9 mouse cellular contexts compared by ENCODE assay signal in genomic region chr5:124002876-124003275, GRCm38 (mm10). TPM values are rescaled to one million over a fixed set of nuclear protein-coding genes. Genes with fewer than 3 reads are reported as not detected.
DNase-seq lines count a peak whose midpoint lies in the region; ATAC-seq lines count a peak whose summit lies in the region.
"Had no signal": no experiment of that assay in that cellular context is flagged by ENCODE, and none has a peak within 500 bp of the region (broad histone marks: within the 10 kb centered on the region; RNA-seq: fewer than 3 reads in every experiment).

No protein-coding gene starts in this region.

- H3K9ac ChIP-seq in forebrain, embryonic 13.5 days, result no peak overlapping the region
- H3K9ac ChIP-seq in midbrain, embryonic 14.5 days (replicated peaks; ENCODE audit: low read length), result no peak overlapping the region

- H3K27ac ChIP-seq in forebrain, embryonic 13.5 days, result peak overlapping the region; percentile 41
- no peak overlapping the region for H3K27ac ChIP-seq in forebrain, embryonic 10.5 days
- H3K27ac ChIP-seq in midbrain, embryonic 14.5 days (replicated peaks; ENCODE audit: low read depth, low read length), result peak overlapping the region; percentile 20; the same call in 1 of the 2 replicates

- 83% methylated on average over 2 of the region's 2 CpGs for WGBS in forebrain, embryonic 13.5 days
- 85% methylated on average over 2 of the region's 2 CpGs for WGBS in forebrain, embryonic 10.5 days
- WGBS in midbrain, embryonic 14.5 days, result 65% methylated on average over 2 of the region's 2 CpGs

- no peak for ATAC-seq in forebrain, embryonic 13.5 days
- ATAC-seq in midbrain, embryonic 14.5 days (ENCODE audit: low FRiP score, low TSS enrichment), result no peak

- no peak for DNase-seq in forebrain, embryonic 10.5 days (ENCODE audit: extremely low spot score, low spot score)
- peak; percentile 26 for DNase-seq in urinary bladder, adult 2 months (ENCODE audit: low spot score)
- DNase-seq in urinary bladder, postnatal 25 days (ENCODE audit: low spot score), result no peak
- peak; percentile 67 for DNase-seq in kidney, adult 18-20 months
- DNase-seq in midbrain, embryonic 14.5 days, result no peak
- DNase-seq in natural killer cell, adult 2 months (ENCODE audit: low spot score in 2 of 2), result no peak
- DNase-seq in lung, postnatal 25 days (ENCODE audit: low spot score), result no peak

- H3K27me3 ChIP-seq in forebrain, embryonic 13.5 days, result no peaks in the 10 kb centered on the region
- H3K27me3 ChIP-seq in forebrain, embryonic 10.5 days (ENCODE audit: poor library complexity, severe bottlenecking), result no peaks in the 10 kb centered on the region
- H3K27me3 ChIP-seq in midbrain, embryonic 14.5 days (ENCODE audit: control insufficient read depth, insufficient read depth, low read length), result no peaks in the 10 kb centered on the region
- H3K27me3 ChIP-seq: CH12.LX had no signal

- H3K36me3 ChIP-seq in forebrain, embryonic 13.5 days (ENCODE audit: poor library complexity, severe bottlenecking), result peaks cover 70% of the 10 kb centered on the region
- H3K36me3 ChIP-seq in forebrain, embryonic 10.5 days (replicated peaks), result peaks cover 70% of the 10 kb centered on the region
- H3K36me3 ChIP-seq in midbrain, embryonic 14.5 days (ENCODE audit: control insufficient read depth, insufficient read depth, low read length), result peaks cover 58% of the 10 kb centered on the region

- H3K4me2 ChIP-seq in forebrain, embryonic 13.5 days, result no peak overlapping the region
- no peak overlapping the region for H3K4me2 ChIP-seq in midbrain, embryonic 14.5 days (ENCODE audit: low read length)

- H3K4me1 ChIP-seq in forebrain, embryonic 13.5 days, result peaks cover 13% of the 10 kb centered on the region; the same call in 1 of the 2 replicates
- 0 out of 2 replicates have a peak, but pooled peaks cover 4% of the 10 kb centered on the region for H3K4me1 ChIP-seq in forebrain, embryonic 10.5 days
- 0 out of 2 replicates have a peak, but pooled peaks cover 3% of the 10 kb centered on the region for H3K4me1 ChIP-seq in midbrain, embryonic 14.5 days (ENCODE audit: control insufficient read depth, insufficient read depth, low read length)

- no peaks in the 10 kb centered on the region for H3K9me3 ChIP-seq in forebrain, embryonic 13.5 days (replicated peaks)
- no peaks in the 10 kb centered on the region for H3K9me3 ChIP-seq in forebrain, embryonic 10.5 days
- no peaks in the 10 kb centered on the region for H3K9me3 ChIP-seq in midbrain, embryonic 14.5 days (ENCODE audit: control insufficient read depth, low read length)

- H3K4me3 ChIP-seq in forebrain, embryonic 13.5 days, result no peak overlapping the region
- no peak overlapping the region for H3K4me3 ChIP-seq in forebrain, embryonic 10.5 days
- H3K4me3 ChIP-seq in midbrain, embryonic 14.5 days (replicated peaks; ENCODE audit: low read depth, low read length), result no peak overlapping the region

RNA-seq across cellular contexts. Expression of gene Vps37b, which starts 29.2 kb away (rescaled TPM):
- polyA plus RNA-seq in forebrain, embryonic 13.5 days (2015; fragmentation: Nextera tagmentation; extraction: Ambion mirVana), result 86.5 and 92.2 TPM in 2 replicates
- 50.8 and 51.2 TPM in 2 replicates for polyA plus RNA-seq in forebrain, embryonic 10.5 days (2016; fragmentation: Nextera tagmentation; extraction: Ambion mirVana)
- 34.2 and 38.8 TPM in 2 replicates for polyA plus RNA-seq in urinary bladder, adult 2 months (2012; rRNA removed)
- polyA plus RNA-seq in midbrain, embryonic 14.5 days (2014; fragmentation: Nextera tagmentation; extraction: Ambion mirVana), result 58.0 and 72.4 TPM in 2 replicates

RNA-seq across cellular contexts. Expression of gene Hip1r, which starts 29.4 kb away (rescaled TPM):
- polyA plus RNA-seq in forebrain, embryonic 13.5 days (2015; fragmentation: Nextera tagmentation; extraction: Ambion mirVana), result 16.2 and 16.8 TPM in 2 replicates
- 7.7 and 11.1 TPM in 2 replicates for polyA plus RNA-seq in forebrain, embryonic 10.5 days (2016; fragmentation: Nextera tagmentation; extraction: Ambion mirVana)
- polyA plus RNA-seq in urinary bladder, adult 2 months (2012; rRNA removed), result 53.9 and 54.0 TPM in 2 replicates
- polyA plus RNA-seq in midbrain, embryonic 14.5 days (2014; fragmentation: Nextera tagmentation; extraction: Ambion mirVana), result 22.5 and 24.7 TPM in 2 replicates

Comparison
In these comparisons a context has a peak if more than half of its experiments do, and no peak if none do; other contexts are left out.
1. DNase-seq: peak in urinary bladder, adult 2 months (single experiment) and kidney, adult 18-20 months (single experiment); none in forebrain, embryonic 10.5 days (single experiment), urinary bladder, postnatal 25 days (single experiment), midbrain, embryonic 14.5 days (single experiment), natural killer cell, adult 2 months (0 of 2) and lung, postnatal 25 days (single experiment).